Mouse (Mus musculus): ENCODE results near the gene Gemin8.

GRCm38 (mm10) chrX:166216248-166216647, 46.0 kb downstream of the Gemin8 start:
- no peak for TF ChIP-seq EP300 (IDR thresholded peaks at IDR 0.05)
- no peak for TF ChIP-seq CTCF (IDR thresholded peaks at IDR 0.05)
